Mouse (Mus musculus): ENCODE results near the gene Gm49373. TPM values are rescaled to one million over a fixed set of nuclear protein-coding genes. Genes with fewer than 3 reads are reported as not detected.
A peak's percentile ranks its signal among the peaks of the same experiment; 100 is the strongest.

Gm49373 gene
- polyA plus RNA-seq, 1 experiment from 2014 or later = 1.0 TPM

GRCm38 (mm10) chr9:21090537-21090936 lies 17.6 kb upstream of the Gm49373 start:
- Histone ChIP-seq H3K9ac (ENCODE audit: low read depth, low read length) (peak overlapping the region; percentile 83), H3K4me3 (ENCODE audit: low read depth, low read length) (peak overlapping the region; percentile 70), H3K4me1 (replicated peaks; ENCODE audit: control insufficient read depth, insufficient read depth, low read length) (peaks cover 5% of the 10 kb centered on the region; the same call in 1 of the 2 replicates), H3K4me2 (replicated peaks; ENCODE audit: low read depth, low read length) (peak overlapping the region; percentile 73), H3K27ac (ENCODE audit: low read depth, low read length) (no peak overlapping the region), H3K36me3 (ENCODE audit: control insufficient read depth, insufficient read depth, low read length) (peaks cover 2% of the 10 kb centered on the region; the same call in 1 of the 2 replicates), H3K9me3 (ENCODE audit: control insufficient read depth, low read length) (no peaks in the 10 kb centered on the region), H3K27me3 (ENCODE audit: control insufficient read depth, insufficient read depth, low read length) (no peaks in the 10 kb centered on the region)
- ATAC-seq (ENCODE audit: low FRiP score) (no peak), DNase-seq (ENCODE audit: low spot score) (no peak)
- WGBS = 91% methylated on average over 1 of the region's 1 CpGs

GRCm38 (mm10) chr9:21083324-21083723 lies 10.4 kb upstream of the Gm49373 start:
- Histone ChIP-seq H3K9ac (ENCODE audit: low read depth, low read length) (no peak overlapping the region), H3K9me3 (ENCODE audit: control insufficient read depth, low read length) (no peaks in the 10 kb centered on the region), H3K4me1 (replicated peaks; ENCODE audit: control insufficient read depth, insufficient read depth, low read length) (no peaks in the 10 kb centered on the region), H3K4me3 (ENCODE audit: low read depth, low read length) (no peak overlapping the region), H3K27ac (ENCODE audit: low read depth, low read length) (no peak overlapping the region), H3K4me2 (replicated peaks; ENCODE audit: low read depth, low read length) (no peak overlapping the region), H3K36me3 (ENCODE audit: control insufficient read depth, insufficient read depth, low read length) (peaks cover 22% of the 10 kb centered on the region), H3K27me3 (ENCODE audit: control insufficient read depth, insufficient read depth, low read length) (no peaks in the 10 kb centered on the region)
- ATAC-seq (ENCODE audit: low FRiP score) (no peak), DNase-seq (ENCODE audit: low spot score) (no peak)
- WGBS = 95% methylated on average over 3 of the region's 3 CpGs

GRCm38 (mm10) chr9:21081127-21081526 lies 8.2 kb upstream of the Gm49373 start:
- DNase-seq (ENCODE audit: low spot score) (no peak), ATAC-seq (ENCODE audit: low FRiP score) (no peak)
- Histone ChIP-seq H3K4me3 (ENCODE audit: low read depth, low read length) (no peak overlapping the region), H3K27me3 (ENCODE audit: control insufficient read depth, insufficient read depth, low read length) (no peaks in the 10 kb centered on the region), H3K4me1 (replicated peaks; ENCODE audit: control insufficient read depth, insufficient read depth, low read length) (no peaks in the 10 kb centered on the region), H3K36me3 (ENCODE audit: control insufficient read depth, insufficient read depth, low read length) (peaks cover 26% of the 10 kb centered on the region), H3K9me3 (ENCODE audit: control insufficient read depth, low read length) (no peaks in the 10 kb centered on the region), H3K4me2 (replicated peaks; ENCODE audit: low read depth, low read length) (no peak overlapping the region), H3K9ac (ENCODE audit: low read depth, low read length) (no peak overlapping the region), H3K27ac (ENCODE audit: low read depth, low read length) (no peak overlapping the region)
- WGBS = 91% methylated on average over 9 of the region's 9 CpGs

GRCm38 (mm10) chr9:21075625-21076024 lies 2.7 kb upstream of the Gm49373 start:
- no peak overlapping the region for H3K27ac ChIP-seq (ENCODE audit: low read depth, low read length)
- H3K4me1 ChIP-seq (replicated peaks; ENCODE audit: control insufficient read depth, insufficient read depth, low read length) = no peaks in the 10 kb centered on the region
- WGBS = 86% methylated on average over 3 of the region's 3 CpGs
- H3K4me3 ChIP-seq (ENCODE audit: low read depth, low read length) = no peak overlapping the region
- peaks cover 26% of the 10 kb centered on the region for H3K36me3 ChIP-seq (ENCODE audit: control insufficient read depth, insufficient read depth, low read length)
- no peaks in the 10 kb centered on the region for H3K9me3 ChIP-seq (ENCODE audit: control insufficient read depth, low read length)
- ATAC-seq (ENCODE audit: low FRiP score) (no peak), DNase-seq (ENCODE audit: low spot score) (no peak)
- H3K27me3 ChIP-seq (ENCODE audit: control insufficient read depth, insufficient read depth, low read length) = no peaks in the 10 kb centered on the region
- no peak overlapping the region for H3K4me2 ChIP-seq (replicated peaks; ENCODE audit: low read depth, low read length)
- H3K9ac ChIP-seq (ENCODE audit: low read depth, low read length) = no peak overlapping the region

GRCm38 (mm10) chr9:21074173-21074572 lies 1.3 kb upstream of the Gm49373 start:
- no peak for DNase-seq (ENCODE audit: low spot score)
- no peak overlapping the region for H3K4me2 ChIP-seq (replicated peaks; ENCODE audit: low read depth, low read length)
- H3K4me1 ChIP-seq (replicated peaks; ENCODE audit: control insufficient read depth, insufficient read depth, low read length) = no peaks in the 10 kb centered on the region
- no peak overlapping the region for H3K9ac ChIP-seq (ENCODE audit: low read depth, low read length)
- no peaks in the 10 kb centered on the region for H3K27me3 ChIP-seq (ENCODE audit: control insufficient read depth, insufficient read depth, low read length)
- no peak overlapping the region for H3K27ac ChIP-seq (ENCODE audit: low read depth, low read length)
- no peak overlapping the region for H3K4me3 ChIP-seq (ENCODE audit: low read depth, low read length)
- WGBS = 84% methylated on average over 1 of the region's 1 CpGs
- ATAC-seq (ENCODE audit: low FRiP score) = no peak
- H3K9me3 ChIP-seq (ENCODE audit: control insufficient read depth, low read length) = no peaks in the 10 kb centered on the region
- H3K36me3 ChIP-seq (ENCODE audit: control insufficient read depth, insufficient read depth, low read length) = peaks cover 18% of the 10 kb centered on the region

GRCm38 (mm10) chr9:21072641-21073040 lies 255 bp downstream of the Gm49373 start:
- H3K9ac ChIP-seq (ENCODE audit: low read depth, low read length) = peak overlapping the region; percentile 74
- H3K4me1 ChIP-seq (replicated peaks; ENCODE audit: control insufficient read depth, insufficient read depth, low read length) = no peaks in the 10 kb centered on the region
- ATAC-seq (ENCODE audit: low FRiP score) (no peak; the same call in 1 of the 2 replicates), DNase-seq (ENCODE audit: low spot score) (no peak)
- WGBS = 20% methylated on average over 4 of the region's 4 CpGs
- peaks cover 13% of the 10 kb centered on the region for H3K36me3 ChIP-seq (ENCODE audit: control insufficient read depth, insufficient read depth, low read length)
- no peak overlapping the region for H3K27ac ChIP-seq (ENCODE audit: low read depth, low read length)
- H3K4me2 ChIP-seq (replicated peaks; ENCODE audit: low read depth, low read length) = peak overlapping the region; percentile 80
- no peaks in the 10 kb centered on the region for H3K9me3 ChIP-seq (ENCODE audit: control insufficient read depth, low read length)
- H3K4me3 ChIP-seq (ENCODE audit: low read depth, low read length) = peak overlapping the region; percentile 82
- no peaks in the 10 kb centered on the region for H3K27me3 ChIP-seq (ENCODE audit: control insufficient read depth, insufficient read depth, low read length)

- Histone ChIP-seq H3K4me3 (ENCODE audit: low read depth, low read length) (no peak within 1 kb of the TSS), H3K36me3 (ENCODE audit: control insufficient read depth, insufficient read depth, low read length) (peaks cover 6% of the 10 kb centered on the region; the same call in 1 of the 2 replicates), H3K9me3 (ENCODE audit: control insufficient read depth, low read length) (no peaks in the 10 kb centered on the region), H3K4me2 (replicated peaks; ENCODE audit: low read depth, low read length) (no peak within 1 kb of the TSS), H3K9ac (ENCODE audit: low read depth, low read length) (no peak within 1 kb of the TSS), H3K4me1 (replicated peaks; ENCODE audit: control insufficient read depth, insufficient read depth, low read length) (no peaks in the 10 kb centered on the region), H3K27me3 (ENCODE audit: control insufficient read depth, insufficient read depth, low read length) (no peaks in the 10 kb centered on the region), H3K27ac (ENCODE audit: low read depth, low read length) (no peak within 1 kb of the TSS)
- WGBS = 86% methylated on average over 25 of the region's 27 CpGs
- DNase-seq (ENCODE audit: low spot score) (no peak), ATAC-seq (ENCODE audit: low FRiP score) (no peak)
These were observed 5.8 kb downstream of the Gm49373 start, which contains the start of gene Zglp1 for GRCm38 (mm10) chr9:21067006-21067684. Gene Zglp1 (minus strand): TSS chr9:21067093.

GRCm38 (mm10) chr9:21062928-21063327 lies 10.0 kb downstream of the Gm49373 start:
- no peaks in the 10 kb centered on the region for H3K4me1 ChIP-seq (replicated peaks; ENCODE audit: control insufficient read depth, insufficient read depth, low read length)
- DNase-seq (ENCODE audit: low spot score) (no peak), ATAC-seq (ENCODE audit: low FRiP score) (no peak)
- H3K36me3 ChIP-seq (ENCODE audit: control insufficient read depth, insufficient read depth, low read length) = peaks cover 6% of the 10 kb centered on the region; the same call in 1 of the 2 replicates
- H3K9ac ChIP-seq (ENCODE audit: low read depth, low read length) = no peak overlapping the region
- 81% methylated on average over 2 of the region's 2 CpGs for WGBS
- no peak overlapping the region for H3K4me2 ChIP-seq (replicated peaks; ENCODE audit: low read depth, low read length)
- H3K9me3 ChIP-seq (ENCODE audit: control insufficient read depth, low read length) = no peaks in the 10 kb centered on the region
- H3K27me3 ChIP-seq (ENCODE audit: control insufficient read depth, insufficient read depth, low read length) = no peaks in the 10 kb centered on the region
- H3K4me3 ChIP-seq (ENCODE audit: low read depth, low read length) = no peak overlapping the region
- no peak overlapping the region for H3K27ac ChIP-seq (ENCODE audit: low read depth, low read length)

GRCm38 (mm10) chr9:21051578-21051977 lies 21.3 kb downstream of the Gm49373 start:
- H3K27ac ChIP-seq (ENCODE audit: low read depth, low read length) = no peak overlapping the region
- H3K4me1 ChIP-seq (replicated peaks; ENCODE audit: control insufficient read depth, insufficient read depth, low read length) = no peaks in the 10 kb centered on the region
- ATAC-seq (ENCODE audit: low FRiP score) (no peak), DNase-seq (ENCODE audit: low spot score) (no peak)
- H3K9ac ChIP-seq (ENCODE audit: low read depth, low read length) = no peak overlapping the region
- WGBS = 73% methylated on average over 10 of the region's 10 CpGs
- H3K36me3 ChIP-seq (ENCODE audit: control insufficient read depth, insufficient read depth, low read length) = no peaks in the 10 kb centered on the region
- no peaks in the 10 kb centered on the region for H3K27me3 ChIP-seq (ENCODE audit: control insufficient read depth, insufficient read depth, low read length)
- H3K4me3 ChIP-seq (ENCODE audit: low read depth, low read length) = no peak overlapping the region
- H3K9me3 ChIP-seq (ENCODE audit: control insufficient read depth, low read length) = no peaks in the 10 kb centered on the region
- H3K4me2 ChIP-seq (replicated peaks; ENCODE audit: low read depth, low read length) = no peak overlapping the region

Data from hindbrain, embryonic 11.5 days (tissue).